Mouse (Mus musculus): ENCODE data around the gene Dcun1d4.

- TF ChIP-seq CTCF (IDR thresholded peaks at IDR 0.05; ENCODE audit: low read depth) (no peak), EP300 (IDR thresholded peaks at IDR 0.05; ENCODE audit: low read depth) (no peak)
These were observed 93.0 kb downstream of the Dcun1d4 start for GRCm38 (mm10) chr5:73573789-73574188.

Data from heart, postnatal 0 days (tissue).